Mouse (Mus musculus) embryonic facial prominence, embryonic 15.5 days (tissue): ENCODE results near the gene Nup210l. TPM values are rescaled to one million over a fixed set of nuclear protein-coding genes. Genes with fewer than 3 reads are reported as not detected.
"Not testable (repeated sequence)": the region's sequence is repeated elsewhere in the genome, so short reads cannot be mapped to it uniquely, and the experiment has no call there.

Experiments used
- ATAC-seq: fragments of 200-750 bp; cut with Nextera tagmentation; 2 replicates; pipeline ENCODE4 v1.8.0; 2017; ENCODE audit warnings: low read depth, moderate TSS enrichment; ENCODE audit not compliant: insufficient number of reproducible peaks, low FRiP score, low TSS enrichment
- H3K27ac ChIP-seq: fragments of 300-500 bp; sonication (generic); replicated peaks from 2 replicates; pipeline ENCODE4 v1.5.1; 2015; ENCODE audit warnings: mild to moderate bottlenecking, inconsistent platforms
- H3K27me3 ChIP-seq: fragments of 300-500 bp; sonication (generic); 2 replicates; pipeline ENCODE4 v1.6.1; 2015; ENCODE audit warnings: inconsistent platforms
- H3K36me3 ChIP-seq: fragments of 300-500 bp; sonication (generic); 2 replicates; pipeline ENCODE4 v1.6.1; 2015; ENCODE audit warnings: mild to moderate bottlenecking, inconsistent platforms
- H3K4me1 ChIP-seq: fragments of 300-500 bp; sonication (generic); 2 replicates; pipeline ENCODE4 v1.6.1; 2015; ENCODE audit warnings: inconsistent platforms
- H3K4me2 ChIP-seq: fragments of 300-500 bp; sonication (generic); replicated peaks from 2 replicates; pipeline ENCODE4 v1.6.1; 2015; ENCODE audit warnings: mild to moderate bottlenecking, inconsistent platforms
- H3K4me3 ChIP-seq: fragments of 300-500 bp; sonication (generic); replicated peaks from 2 replicates; pipeline ENCODE4 v1.5.1; 2015; ENCODE audit warnings: mild to moderate bottlenecking, inconsistent platforms
- H3K9ac ChIP-seq: fragments of 300-500 bp; sonication (generic); 2 replicates; pipeline ENCODE4 v1.6.1; 2015; ENCODE audit warnings: inconsistent platforms
- H3K9me3 ChIP-seq: fragments of 300-500 bp; sonication (generic); replicated peaks from 2 replicates; pipeline ENCODE4 v1.6.1; 2016; ENCODE audit warnings: inconsistent platforms
- WGBS: fragments of 180-500 bp; shearing (Covaris S2); methylation state at CpG from one replicate; pipeline ENCODE4 v1.1.7; 2015; 5-methylcytosine and 5-hydroxymethylcytosine counted together
- polyA plus RNA-seq: library from polyadenylated mRNA; unstranded; fragments of >200 nt; fragmentation: Nextera tagmentation; extraction: Ambion mirVana; gene quantifications from 2 replicates; pipeline ENCODE4 v1.2.1, GENCODE M21; 2015

Gene Nup210l
- polyA plus RNA-seq, 1 experiment from 2014 or later, result 0.36 TPM

DNA sequence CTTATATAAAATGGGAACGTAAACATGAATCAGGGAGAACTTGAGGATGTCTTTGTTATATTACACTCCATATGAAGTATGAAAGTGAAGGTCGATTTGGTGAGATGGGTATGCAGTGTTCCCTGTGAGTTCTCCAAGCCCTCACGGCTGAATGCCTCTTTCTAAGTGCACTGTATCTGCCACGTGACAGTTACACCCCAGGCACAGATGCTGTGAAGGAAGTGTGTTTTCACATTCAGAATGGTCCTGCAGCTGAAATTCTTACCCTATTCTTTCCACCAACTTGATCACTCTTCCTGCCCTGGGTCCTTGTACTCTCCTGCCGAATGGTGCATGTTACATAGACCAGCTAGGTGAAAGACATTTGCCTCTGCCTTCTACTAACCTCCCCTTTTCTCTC lies 6.0 kb upstream of the Nup210l start:
- H3K27ac ChIP-seq, result no peak overlapping the region
- H3K27me3 ChIP-seq, result no peaks in the 10 kb centered on the region
- WGBS, result 85% methylated on average over 5 of the region's 5 CpGs

DNA sequence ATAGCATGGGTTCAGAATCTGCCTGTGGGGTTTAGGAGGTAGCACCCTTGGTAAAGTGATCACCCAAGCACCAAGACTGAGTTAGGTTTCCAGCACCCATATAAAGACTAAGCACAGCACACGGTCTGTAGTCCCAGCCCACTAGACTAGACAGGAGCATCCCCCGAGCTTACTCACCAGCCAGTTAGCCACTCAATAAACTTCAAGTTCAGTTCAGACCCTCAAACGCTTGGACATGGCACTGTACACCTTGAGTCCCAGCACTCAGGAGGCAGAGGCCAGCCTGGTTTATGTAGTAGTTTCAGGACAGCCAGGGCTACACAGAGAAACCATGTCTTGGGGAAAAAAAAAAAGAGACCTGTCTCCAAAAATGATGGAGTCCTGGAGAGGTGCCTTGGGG lies 2.9 kb upstream of the Nup210l start:
- peaks cover 31% of the 10 kb centered on the region for H3K36me3 ChIP-seq
- no peak overlapping the region for H3K4me3 ChIP-seq
- ATAC-seq, result no peak
- H3K27ac ChIP-seq, result no peak overlapping the region
- no peak overlapping the region for H3K9ac ChIP-seq
- WGBS, result 92% methylated on average over 3 of the region's 3 CpGs
- H3K27me3 ChIP-seq, result no peaks in the 10 kb centered on the region
- H3K4me1 ChIP-seq, result no peaks in the 10 kb centered on the region
- H3K9me3 ChIP-seq, result no peaks in the 10 kb centered on the region
- H3K4me2 ChIP-seq, result no peak overlapping the region

More for the DNA sequence above, 6.0 kb upstream of the Nup210l start:
- Histone ChIP-seq H3K4me3 (no peak overlapping the region), H3K4me1 (no peaks in the 10 kb centered on the region), H3K9me3 (no peaks in the 10 kb centered on the region), H3K36me3 (peaks cover 58% of the 10 kb centered on the region), H3K4me2 (no peak overlapping the region), H3K9ac (no peak overlapping the region)
- no peak for ATAC-seq

DNA sequence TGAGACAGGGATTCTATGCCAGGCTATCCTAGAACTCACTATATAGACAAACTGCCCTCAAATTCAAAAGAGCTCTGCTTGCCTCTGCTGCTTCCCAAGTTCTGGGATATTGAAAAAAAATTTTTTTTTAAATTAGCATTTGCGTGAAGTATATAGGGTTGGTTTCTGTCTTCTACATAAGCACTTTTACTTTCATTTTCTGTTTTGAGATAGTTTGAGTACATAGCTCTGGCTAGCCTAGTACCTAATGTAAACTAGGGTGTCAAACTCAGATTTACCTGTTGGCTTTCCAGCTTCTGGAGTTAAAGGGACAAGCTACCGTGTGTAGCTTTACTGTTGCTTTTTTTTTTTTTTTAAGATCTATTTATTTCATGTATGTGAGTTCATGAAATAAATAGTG lies 2.3 kb upstream of the Nup210l start:
- no peak overlapping the region for H3K4me2 ChIP-seq
- H3K9me3 ChIP-seq, result no peaks in the 10 kb centered on the region
- no peaks in the 10 kb centered on the region for H3K4me1 ChIP-seq
- no peak overlapping the region for H3K4me3 ChIP-seq
- no peaks in the 10 kb centered on the region for H3K27me3 ChIP-seq
- peaks cover 25% of the 10 kb centered on the region for H3K36me3 ChIP-seq
- no peak for ATAC-seq
- no peak overlapping the region for H3K9ac ChIP-seq
- WGBS, result 90% methylated on average over 2 of the region's 2 CpGs
- no peak overlapping the region for H3K27ac ChIP-seq

DNA sequence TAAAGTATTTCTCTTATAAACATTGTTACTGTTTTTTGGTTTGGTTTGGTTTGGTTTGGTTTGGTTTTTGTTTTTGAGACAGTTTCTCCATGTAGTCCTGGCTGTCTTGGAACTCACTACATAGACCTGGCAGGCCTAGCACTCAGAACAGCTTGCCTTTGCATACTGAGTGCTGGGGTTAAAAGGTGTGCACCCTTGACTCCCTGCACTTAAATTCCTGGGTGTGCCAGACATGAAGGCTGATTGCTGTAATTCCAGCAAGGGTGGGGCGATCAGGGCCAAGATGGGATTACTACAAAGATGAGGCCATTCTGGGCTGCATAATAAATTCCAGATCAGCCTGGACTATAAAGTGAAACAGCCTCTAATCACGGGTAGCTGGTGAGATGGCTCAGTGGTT lies 1.7 kb upstream of the Nup210l start:
- H3K27me3 ChIP-seq, result no peaks in the 10 kb centered on the region
- peaks cover 25% of the 10 kb centered on the region for H3K36me3 ChIP-seq
- H3K4me3 ChIP-seq, result no peak overlapping the region
- H3K9me3 ChIP-seq, result no peaks in the 10 kb centered on the region
- WGBS, result 65% methylated on average over 2 of the region's 2 CpGs
- H3K4me1 ChIP-seq, result no peaks in the 10 kb centered on the region
- H3K4me2 ChIP-seq, result no peak overlapping the region
- H3K9ac ChIP-seq, result no peak overlapping the region
- H3K27ac ChIP-seq, result no peak overlapping the region
- ATAC-seq, result no peak

DNA sequence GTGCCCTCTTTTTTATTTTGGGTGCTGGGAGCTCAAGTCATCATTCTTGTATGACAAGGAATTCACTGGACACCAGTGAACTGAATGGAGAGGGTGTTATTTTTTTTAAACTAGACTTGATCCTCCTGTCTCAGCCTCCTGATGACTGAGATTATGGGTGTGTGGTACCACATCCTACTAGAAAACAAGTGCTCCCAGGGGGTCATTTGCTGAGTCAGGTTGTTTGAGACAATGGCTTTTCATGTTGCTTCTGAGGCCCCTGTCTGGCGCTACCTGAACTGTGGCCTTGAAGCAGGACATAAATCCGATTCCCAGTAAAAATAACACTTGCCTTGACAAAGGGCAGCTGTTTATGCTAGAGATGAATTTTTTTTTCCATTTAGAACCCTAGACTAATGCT lies 756 bp upstream of the Nup210l start:
- H3K4me3 ChIP-seq, result no peak overlapping the region
- ATAC-seq, result no peak

DNA sequence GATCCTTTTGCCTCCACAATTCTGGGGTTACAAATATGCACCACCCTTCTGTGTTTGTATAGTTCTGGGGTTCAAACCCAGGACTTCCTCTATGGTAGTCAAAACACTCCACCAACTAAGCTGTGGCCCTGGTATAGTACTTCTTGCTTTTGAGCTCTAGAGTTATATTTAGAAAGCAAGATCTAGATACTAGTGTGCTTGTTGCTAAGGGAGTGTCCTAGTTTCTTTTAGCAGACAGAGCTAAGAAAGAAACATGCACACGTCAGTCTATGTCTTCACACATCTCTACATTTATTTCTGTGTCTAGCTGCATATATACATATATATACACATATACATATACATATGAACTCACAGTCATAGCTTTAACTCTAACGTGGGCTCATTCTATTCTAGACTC lies 7.8 kb downstream of the Nup210l start:
- Histone ChIP-seq H3K9me3 (no peaks in the 10 kb centered on the region), H3K36me3 (no peaks in the 10 kb centered on the region), H3K27me3 (no peaks in the 10 kb centered on the region), H3K4me1 (no peaks in the 10 kb centered on the region), H3K4me3 (no peak overlapping the region), H3K27ac (no peak overlapping the region), H3K4me2 (no peak overlapping the region), H3K9ac (no peak overlapping the region)
- 87% methylated on average over 2 of the region's 2 CpGs for WGBS
- ATAC-seq, result no peak

More for the DNA sequence above, 756 bp upstream of the Nup210l start:
- Histone ChIP-seq H3K9ac (no peak overlapping the region), H3K4me1 (no peaks in the 10 kb centered on the region), H3K4me2 (no peak overlapping the region), H3K9me3 (no peaks in the 10 kb centered on the region), H3K36me3 (peaks cover 21% of the 10 kb centered on the region), H3K27me3 (no peaks in the 10 kb centered on the region), H3K27ac (no peak overlapping the region)
- 79% methylated on average over 2 of the region's 2 CpGs for WGBS

DNA sequence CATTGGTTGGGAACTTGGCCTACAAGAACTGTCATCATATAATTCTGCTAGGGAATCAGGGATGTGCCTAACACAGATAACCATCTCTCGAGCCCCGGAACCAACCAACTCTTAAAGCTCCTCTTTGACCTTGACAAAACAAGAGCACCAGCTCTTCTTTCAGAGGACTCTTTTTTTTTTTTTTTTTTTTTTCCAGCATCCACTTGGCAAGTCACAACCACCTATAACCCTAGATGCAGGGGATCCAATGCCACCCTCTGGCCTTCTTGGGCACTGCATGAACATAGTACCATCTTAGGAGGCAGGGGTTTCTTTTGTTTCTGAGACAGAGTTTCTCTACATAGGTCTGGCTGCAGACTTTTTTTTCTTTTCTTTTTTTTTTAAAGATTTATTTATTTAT lies 10.4 kb downstream of the Nup210l start:
- Histone ChIP-seq H3K4me1 (no peaks in the 10 kb centered on the region), H3K27me3 (no peaks in the 10 kb centered on the region), H3K9ac (no peak overlapping the region), H3K27ac (no peak overlapping the region), H3K4me2 (no peak overlapping the region), H3K4me3 (no peak overlapping the region), H3K36me3 (no peaks in the 10 kb centered on the region), H3K9me3 (no peaks in the 10 kb centered on the region)
- no peak for ATAC-seq
- WGBS, result 82% methylated on average over 2 of the region's 2 CpGs

DNA sequence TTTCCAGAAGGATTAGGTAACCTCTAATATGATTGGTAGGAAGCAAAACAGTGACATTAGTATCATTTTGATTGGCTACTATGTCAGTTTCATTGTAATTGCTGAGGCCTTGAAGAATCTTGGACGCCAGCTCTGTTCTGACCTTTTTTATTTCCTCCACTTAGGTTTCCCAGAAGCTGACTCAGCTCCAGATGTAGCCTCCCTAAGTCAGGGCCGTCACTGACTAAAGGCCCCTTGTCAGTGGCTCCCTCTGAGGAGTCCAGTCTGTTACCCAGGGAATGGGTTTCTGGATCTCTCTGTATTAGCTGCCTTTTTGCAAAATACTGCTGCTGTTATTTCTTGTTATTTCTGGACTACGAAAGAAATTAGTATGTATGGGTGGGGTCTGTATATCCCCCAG lies 11.6 kb downstream of the Nup210l start:
- no peaks in the 10 kb centered on the region for H3K27me3 ChIP-seq
- no peaks in the 10 kb centered on the region for H3K4me1 ChIP-seq
- H3K4me3 ChIP-seq, result no peak overlapping the region
- 65% methylated on average over 3 of the region's 3 CpGs for WGBS
- no peaks in the 10 kb centered on the region for H3K36me3 ChIP-seq
- no peaks in the 10 kb centered on the region for H3K9me3 ChIP-seq
- no peak overlapping the region for H3K9ac ChIP-seq
- no peak overlapping the region for H3K4me2 ChIP-seq
- ATAC-seq, result no peak
- no peak overlapping the region for H3K27ac ChIP-seq

DNA sequence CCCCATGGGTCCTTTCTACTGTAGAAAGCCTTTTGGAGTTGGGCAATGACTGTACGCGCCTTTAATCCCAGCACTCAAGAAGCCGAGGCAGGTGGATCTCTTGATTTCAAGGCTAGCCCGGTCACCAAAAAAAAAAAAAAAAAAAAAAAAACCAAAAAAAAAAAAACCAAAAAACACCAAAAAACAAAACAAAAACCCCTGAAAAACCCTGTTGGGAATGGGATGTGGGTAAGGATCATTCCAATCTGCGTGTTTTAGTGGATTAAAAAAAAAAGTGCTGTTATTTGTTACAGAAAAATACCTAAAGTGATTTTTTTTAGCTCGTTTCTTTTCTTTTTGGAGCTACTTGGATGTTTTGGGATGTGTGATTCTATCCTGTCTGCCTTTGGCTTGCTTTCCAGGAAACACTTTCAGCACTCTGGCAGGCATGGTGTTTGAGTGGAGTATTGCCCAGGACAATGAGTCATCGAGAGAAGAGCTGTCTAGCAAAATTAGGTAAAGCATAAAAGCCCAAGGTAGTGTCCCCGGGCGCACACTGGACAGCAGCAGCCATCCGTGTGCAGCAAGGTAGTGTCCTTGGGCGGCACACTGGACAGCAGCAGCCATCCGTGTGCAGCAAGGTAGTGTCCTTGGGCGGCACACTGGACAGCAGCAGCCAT lies 14.3 kb downstream of the Nup210l start:
- H3K36me3 ChIP-seq, result no peaks in the 10 kb centered on the region
- H3K4me1 ChIP-seq, result no peaks in the 10 kb centered on the region
- H3K27ac ChIP-seq, result no peak overlapping the region
- ATAC-seq, result no peak
- no peaks in the 10 kb centered on the region for H3K27me3 ChIP-seq
- no peak overlapping the region for H3K4me3 ChIP-seq
- no peaks in the 10 kb centered on the region for H3K9me3 ChIP-seq
- H3K9ac ChIP-seq, result no peak overlapping the region
- WGBS, result 86% methylated on average over 13 of the region's 13 CpGs
- no peak overlapping the region for H3K4me2 ChIP-seq

DNA sequence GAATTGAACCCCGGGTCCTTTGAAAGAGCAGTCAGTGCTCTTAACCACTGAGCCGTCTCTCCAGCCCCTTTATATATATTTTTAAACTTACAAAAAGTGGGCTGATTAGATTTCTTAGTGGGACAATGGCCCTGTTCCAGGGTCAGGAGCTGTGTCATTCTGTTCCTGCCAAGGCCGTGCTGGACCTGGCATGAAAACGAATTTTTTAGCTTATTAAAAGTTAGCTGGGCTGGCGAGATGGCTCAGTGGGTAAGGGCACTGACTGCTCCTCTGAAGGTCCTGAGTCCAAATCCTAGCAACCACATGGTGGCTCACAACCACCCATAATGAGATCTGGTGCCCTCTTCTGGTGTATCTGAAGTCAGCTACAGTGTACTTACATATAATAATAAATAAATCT lies 18.1 kb downstream of the Nup210l start:
- H3K4me2 ChIP-seq, H3K36me3 ChIP-seq, H3K9ac ChIP-seq, ATAC-seq, H3K27ac ChIP-seq, H3K4me3 ChIP-seq, H3K27me3 ChIP-seq, H3K9me3 ChIP-seq, H3K4me1 ChIP-seq: not testable (repeated sequence)
- 88% methylated on average over 5 of the region's 5 CpGs for WGBS

DNA sequence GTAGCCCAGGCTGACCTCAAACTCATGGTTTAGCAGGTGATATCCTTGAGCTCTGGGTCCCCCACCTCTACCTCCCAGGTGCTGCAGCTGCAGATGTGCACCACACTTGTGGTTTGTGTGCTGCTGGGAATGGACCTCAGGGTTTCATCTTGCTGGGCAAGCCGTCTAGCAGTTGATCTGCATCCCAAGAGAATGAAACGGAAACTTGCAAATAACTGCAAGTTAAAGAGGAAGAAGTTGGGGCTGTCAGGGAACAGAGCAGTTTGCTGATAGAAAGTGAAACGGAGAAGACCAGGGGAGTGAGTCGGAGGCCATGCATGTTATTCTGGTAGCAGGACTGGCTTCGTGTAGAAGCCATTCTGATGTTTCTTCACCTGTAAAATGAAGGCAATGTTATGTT lies 21.8 kb downstream of the Nup210l start:
- Histone ChIP-seq H3K4me1 (no peaks in the 10 kb centered on the region), H3K4me3 (no peak overlapping the region), H3K27me3 (no peaks in the 10 kb centered on the region), H3K9ac (no peak overlapping the region), H3K27ac (no peak overlapping the region), H3K36me3 (no peaks in the 10 kb centered on the region), H3K9me3 (no peaks in the 10 kb centered on the region), H3K4me2 (no peak overlapping the region)
- 65% methylated on average over 5 of the region's 5 CpGs for WGBS
- no peak for ATAC-seq

DNA sequence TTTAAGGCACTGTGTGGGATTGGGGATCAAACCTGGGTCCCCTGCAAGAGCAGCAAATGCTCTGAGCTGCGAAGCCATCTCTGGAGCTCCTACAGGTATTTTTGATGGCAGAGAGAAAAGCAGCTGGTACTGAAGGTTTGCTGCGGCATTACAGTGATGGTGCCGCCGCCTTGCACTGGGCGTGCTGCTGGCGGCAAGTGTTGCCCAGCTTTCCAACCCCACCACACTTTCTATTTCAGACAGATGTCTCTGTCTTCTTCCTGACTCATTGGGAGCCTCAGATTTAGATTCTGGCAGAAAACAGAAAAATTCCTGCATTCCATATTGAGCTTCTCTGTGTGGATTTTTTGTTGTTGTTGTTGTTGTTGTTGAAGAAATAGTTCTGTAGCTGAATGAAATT lies 23.9 kb downstream of the Nup210l start:
- no peaks in the 10 kb centered on the region for H3K4me1 ChIP-seq
- WGBS, result 79% methylated on average over 6 of the region's 6 CpGs
- H3K27ac ChIP-seq, result no peak overlapping the region
- no peaks in the 10 kb centered on the region for H3K9me3 ChIP-seq
- H3K4me3 ChIP-seq, result no peak overlapping the region
- H3K36me3 ChIP-seq, result no peaks in the 10 kb centered on the region
- no peak overlapping the region for H3K4me2 ChIP-seq
- ATAC-seq, result no peak
- no peak overlapping the region for H3K9ac ChIP-seq
- H3K27me3 ChIP-seq, result no peaks in the 10 kb centered on the region
